Mouse (Mus musculus) forebrain, embryonic 11.5 days (tissue): ENCODE measurements around the gene Zfp740. TPM values are rescaled to one million over a fixed set of nuclear protein-coding genes. Genes with fewer than 3 reads are reported as not detected.

Source experiments
- ATAC-seq: fragments of 200-750 bp; cut with Nextera tagmentation; replicated peaks from 2 replicates; pipeline ENCODE4 v1.8.0; 2017; ENCODE audit warnings: moderate TSS enrichment; ENCODE audit not compliant: low FRiP score
- DNase-seq: peaks from one replicate; pipeline ENCODE4 v3.0.0-alpha.2; 2017; ENCODE audit warnings: low spot score
- H3K27ac ChIP-seq: fragments of 300-500 bp; sonication (generic); 2 replicates; pipeline ENCODE4 v1.5.1; 2014; ENCODE audit warnings: low read depth, low read length
- H3K27me3 ChIP-seq: fragments of 300-500 bp; sonication (generic); 2 replicates; pipeline ENCODE4 v1.6.1; 2014; ENCODE audit warnings: mild to moderate bottlenecking, low read length, mixed read lengths; ENCODE audit not compliant: control insufficient read depth, insufficient read depth
- H3K36me3 ChIP-seq: fragments of 300-500 bp; sonication (generic); 2 replicates; pipeline ENCODE4 v1.6.1; 2014; ENCODE audit warnings: mild to moderate bottlenecking, low read length, moderate library complexity, mixed read lengths; ENCODE audit not compliant: control insufficient read depth, insufficient read depth
- H3K4me1 ChIP-seq: fragments of 300-500 bp; sonication (generic); replicated peaks from 2 replicates; pipeline ENCODE4 v1.6.1; 2014; ENCODE audit warnings: low read length, mixed read lengths; ENCODE audit not compliant: control insufficient read depth, insufficient read depth
- H3K4me2 ChIP-seq: fragments of 300-500 bp; sonication (generic); 2 replicates; pipeline ENCODE4 v1.6.1; 2014; ENCODE audit warnings: low read depth, mild to moderate bottlenecking, low read length, moderate library complexity, mixed read lengths; ENCODE audit not compliant: severe bottlenecking
- H3K4me3 ChIP-seq: fragments of 300-500 bp; sonication (generic); 2 replicates; pipeline ENCODE4 v1.5.1; 2014; ENCODE audit warnings: low read depth, low read length
- H3K9ac ChIP-seq: fragments of 300-500 bp; sonication (generic); 2 replicates; pipeline ENCODE4 v1.6.1; 2014; ENCODE audit warnings: low read length
- H3K9me3 ChIP-seq: fragments of 300-500 bp; sonication (generic); 2 replicates; pipeline ENCODE4 v1.6.1; 2016; ENCODE audit warnings: low read length, mixed read lengths; ENCODE audit not compliant: control insufficient read depth
- WGBS: fragments of 180-500 bp; shearing (Covaris S2); extraction: QIAGEN DNeasy Blood & Tissue Kit; methylation state at CpG from one replicate; pipeline ENCODE4 v1.1.7; 2014; 5-methylcytosine and 5-hydroxymethylcytosine counted together
- polyA plus RNA-seq: library from polyadenylated mRNA; unstranded; fragments of >200 nt; fragmentation: Nextera tagmentation; extraction: Ambion mirVana; gene quantifications from 2 replicates; pipeline ENCODE4 v1.2.1, GENCODE M21; 2014

Gene Zfp740
- polyA plus RNA-seq, 1 experiment from 2014 or later: 79.8 TPM

DNA sequence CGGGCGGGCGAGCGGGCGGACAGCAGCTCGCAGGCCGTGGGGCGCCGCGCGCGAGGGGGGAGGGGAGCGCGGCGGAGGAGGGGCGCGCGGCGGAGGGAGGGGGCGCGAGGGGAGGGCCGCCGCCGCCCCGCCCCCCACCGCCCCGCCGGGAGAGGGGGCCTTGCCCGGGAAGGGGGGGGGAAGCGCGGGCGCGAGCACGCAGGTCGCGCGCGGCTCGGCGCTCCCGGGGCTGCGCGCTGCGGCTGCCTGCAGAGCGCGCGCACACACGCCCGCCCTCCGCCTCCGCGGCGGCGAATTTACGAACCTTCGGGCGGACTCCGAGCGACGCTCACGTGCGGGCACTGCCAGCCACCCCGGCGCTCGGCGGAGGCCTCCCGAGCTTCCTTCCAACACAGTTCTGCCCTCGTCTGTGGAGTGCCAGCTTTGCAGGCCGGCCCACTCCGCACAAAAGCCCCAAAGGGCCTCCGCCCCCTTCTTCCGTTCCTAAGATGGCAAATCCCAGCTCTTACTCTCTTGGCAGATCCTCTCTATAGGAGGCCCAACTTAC, 859 bp downstream of the Zfp740 start:
- DNase-seq: peak; percentile 87
- peak; percentile 55 for ATAC-seq
- H3K27me3 ChIP-seq: no peaks in the 10 kb centered on the region

DNA sequence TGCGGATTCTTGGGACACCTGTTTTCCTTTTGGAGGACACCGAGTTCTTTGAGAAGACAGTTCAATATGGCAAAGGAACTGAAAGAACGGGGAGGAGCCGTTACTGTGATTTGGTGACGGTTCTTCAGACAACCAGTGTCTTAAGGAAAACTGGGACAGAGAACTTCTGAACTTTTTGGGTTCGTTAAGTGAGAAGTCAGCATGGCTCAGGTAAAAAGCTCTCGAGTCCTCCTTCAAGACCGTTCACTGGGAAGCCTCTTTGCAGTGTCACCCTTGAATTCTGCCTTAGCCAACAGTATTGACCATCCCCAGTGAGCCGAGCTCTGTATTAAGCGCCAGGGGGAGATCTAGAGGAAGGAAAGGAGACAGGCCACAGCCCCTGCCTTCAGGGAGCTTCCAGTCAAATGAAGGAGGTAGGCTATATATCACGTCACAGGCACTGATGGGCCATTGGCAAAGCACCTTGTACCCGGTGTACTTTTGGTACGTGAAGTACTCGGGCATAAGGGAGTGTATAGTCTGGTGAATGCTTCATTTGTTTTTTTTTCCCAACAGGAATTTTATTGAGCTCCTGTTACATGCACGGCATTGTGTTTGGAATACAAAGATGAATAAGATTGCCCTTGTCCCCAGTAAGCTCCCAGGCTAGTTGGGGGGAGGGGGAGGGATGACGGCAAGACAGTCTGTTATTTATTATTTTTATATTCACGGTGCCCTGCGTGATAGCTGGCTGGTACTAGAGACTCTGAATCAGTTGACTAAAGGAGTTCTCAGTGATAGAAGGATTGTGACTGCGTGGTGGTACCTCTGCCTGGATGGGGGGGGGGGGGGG, 1.8 kb downstream of the Zfp740 start, which contains the start of gene Csad:
TSS of gene Csad (minus strand) at position 51 of the 832 bp plus-strand sequence.
- no peak for ATAC-seq
- Histone ChIP-seq H3K27ac (peak within 1 kb of the TSS; percentile 95), H3K9me3 (no peaks in the 10 kb centered on the region), H3K9ac (peak within 1 kb of the TSS; percentile 86), H3K4me2 (peak within 1 kb of the TSS; percentile 85), H3K4me1 (peaks cover 13% of the 10 kb centered on the region), H3K27me3 (no peaks in the 10 kb centered on the region), H3K36me3 (peaks cover 7% of the 10 kb centered on the region; the same call in 1 of the 2 replicates), H3K4me3 (peak within 1 kb of the TSS; percentile 92)
- peak; percentile 47 for DNase-seq
- WGBS: 66% methylated on average over 19 of the region's 19 CpGs

More for the DNA sequence above, 859 bp downstream of the Zfp740 start:
- Histone ChIP-seq H3K27ac (peak overlapping the region; percentile 95), H3K36me3 (peaks cover 5% of the 10 kb centered on the region; the same call in 1 of the 2 replicates), H3K4me2 (peak overlapping the region; percentile 85), H3K4me1 (peaks cover 13% of the 10 kb centered on the region), H3K4me3 (peak overlapping the region; percentile 92), H3K9me3 (no peaks in the 10 kb centered on the region), H3K9ac (peak overlapping the region; percentile 86)
- 0% methylated on average over 36 of the region's 72 CpGs for WGBS

DNA sequence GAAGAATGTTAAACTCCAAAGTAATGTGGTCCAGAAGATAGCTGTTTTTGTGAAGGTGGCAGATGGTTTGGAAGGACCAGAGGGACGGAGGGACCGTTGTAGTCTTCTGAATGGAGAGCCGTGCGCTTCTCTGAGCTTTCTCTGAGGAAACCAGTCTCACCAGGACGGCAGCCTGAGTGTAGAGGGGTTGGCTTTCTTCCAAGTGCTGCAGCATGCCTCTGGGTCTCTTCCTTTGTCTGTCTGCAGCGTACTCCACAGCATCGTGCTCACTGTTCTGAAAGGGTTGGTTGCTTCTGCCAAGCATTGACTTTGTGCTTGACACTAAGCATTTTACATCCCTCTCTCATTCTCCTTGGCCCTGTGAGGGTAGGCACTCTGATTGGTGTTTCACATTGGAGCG, 2.7 kb downstream of the Zfp740 start:
- H3K4me2 ChIP-seq: peak overlapping the region; percentile 85; the same call in 1 of the 2 replicates
- H3K9me3 ChIP-seq: no peaks in the 10 kb centered on the region
- peaks cover 7% of the 10 kb centered on the region; the same call in 1 of the 2 replicates for H3K36me3 ChIP-seq
- H3K4me3 ChIP-seq: peak overlapping the region; percentile 13
- H3K27me3 ChIP-seq: no peaks in the 10 kb centered on the region
- H3K4me1 ChIP-seq: peaks cover 13% of the 10 kb centered on the region
- peak overlapping the region; percentile 43 for H3K9ac ChIP-seq
- ATAC-seq: no peak
- 74% methylated on average over 8 of the region's 8 CpGs for WGBS
- peak overlapping the region; percentile 61 for H3K27ac ChIP-seq
- peak; percentile 56 for DNase-seq

DNA sequence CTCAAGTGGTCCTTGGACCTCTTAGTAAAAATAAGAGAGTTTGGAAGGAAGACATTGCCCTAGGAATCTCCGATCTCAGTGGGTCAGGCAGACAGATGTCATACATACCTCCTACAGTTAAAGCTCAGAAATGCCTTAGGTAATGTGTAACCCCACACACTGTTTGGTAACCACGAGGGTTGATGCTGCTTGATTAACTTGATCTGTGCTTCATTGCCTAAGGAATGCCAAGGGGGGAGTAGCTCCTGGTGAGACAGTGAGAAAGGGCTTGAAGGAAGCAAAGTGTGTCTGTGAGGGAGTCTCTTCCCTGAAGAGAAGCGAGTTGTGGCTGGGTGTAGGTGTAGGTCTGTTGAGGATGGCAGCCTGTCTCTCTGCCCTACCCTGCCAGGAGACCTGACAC, 4.3 kb downstream of the Zfp740 start:
- 82% methylated on average over 3 of the region's 3 CpGs for WGBS
- no peak for ATAC-seq
- H3K9ac ChIP-seq: no peak overlapping the region
- no peaks in the 10 kb centered on the region for H3K9me3 ChIP-seq
- DNase-seq: no peak
- H3K4me2 ChIP-seq: no peak overlapping the region
- H3K4me3 ChIP-seq: no peak overlapping the region
- peaks cover 13% of the 10 kb centered on the region for H3K4me1 ChIP-seq
- no peak overlapping the region for H3K27ac ChIP-seq
- peaks cover 7% of the 10 kb centered on the region; the same call in 1 of the 2 replicates for H3K36me3 ChIP-seq
- H3K27me3 ChIP-seq: no peaks in the 10 kb centered on the region

DNA sequence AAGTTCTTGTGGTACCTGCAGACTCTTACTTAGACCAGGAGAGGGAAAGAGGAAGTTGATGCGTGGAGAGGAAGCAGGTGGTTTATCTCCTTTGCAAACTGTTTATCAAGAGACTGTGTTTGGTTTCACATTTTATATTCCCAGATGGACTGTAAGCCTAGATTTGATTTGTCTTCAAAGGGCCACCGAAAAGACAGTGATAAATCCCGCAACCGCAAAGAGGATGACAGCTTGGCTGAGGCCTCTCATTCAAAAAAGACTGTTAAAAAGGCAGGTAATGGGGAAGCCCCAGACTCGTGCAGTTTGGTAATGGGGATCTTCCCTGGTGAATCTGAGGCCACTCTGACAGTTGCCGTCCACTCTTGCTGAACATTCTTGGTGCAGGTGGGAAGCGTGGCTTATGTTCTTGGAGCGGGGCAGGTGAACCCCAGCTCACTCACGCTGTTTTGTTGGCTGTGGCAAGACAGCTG, 5.1 kb downstream of the Zfp740 start:
- no peak for ATAC-seq
- Histone ChIP-seq H3K4me3 (no peak overlapping the region), H3K9me3 (no peaks in the 10 kb centered on the region), H3K4me2 (no peak overlapping the region), H3K27me3 (no peaks in the 10 kb centered on the region), H3K36me3 (peaks cover 9% of the 10 kb centered on the region; the same call in 1 of the 2 replicates), H3K9ac (no peak overlapping the region), H3K27ac (no peak overlapping the region), H3K4me1 (peaks cover 10% of the 10 kb centered on the region)
- DNase-seq: no peak
- WGBS: 93% methylated on average over 9 of the region's 9 CpGs

DNA sequence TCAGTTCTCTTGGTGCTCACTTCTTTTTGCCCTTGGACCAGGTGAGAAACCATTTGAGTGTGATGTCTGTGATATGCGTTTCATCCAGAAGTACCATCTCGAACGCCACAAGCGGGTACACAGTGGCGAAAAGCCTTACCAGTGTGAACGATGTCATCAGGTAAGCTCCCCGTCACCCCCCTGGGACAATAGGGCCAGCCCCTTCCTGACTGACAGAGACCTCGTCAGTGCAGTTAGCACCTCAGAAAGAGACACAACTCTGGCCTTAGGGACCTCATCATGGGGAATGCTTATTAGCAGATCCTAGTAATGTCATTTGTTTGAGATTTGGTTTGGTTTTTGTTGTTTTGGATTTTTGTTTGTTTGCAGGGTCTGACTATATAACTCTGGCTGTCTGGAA, 6.1 kb downstream of the Zfp740 start:
- Histone ChIP-seq H3K27ac (no peak overlapping the region), H3K4me1 (peaks cover 10% of the 10 kb centered on the region), H3K27me3 (no peaks in the 10 kb centered on the region), H3K4me3 (no peak overlapping the region), H3K4me2 (no peak overlapping the region), H3K36me3 (peaks cover 9% of the 10 kb centered on the region; the same call in 1 of the 2 replicates), H3K9ac (no peak overlapping the region), H3K9me3 (no peaks in the 10 kb centered on the region)
- WGBS: 93% methylated on average over 8 of the region's 8 CpGs
- peak; percentile 45 for DNase-seq
- no peak for ATAC-seq

DNA sequence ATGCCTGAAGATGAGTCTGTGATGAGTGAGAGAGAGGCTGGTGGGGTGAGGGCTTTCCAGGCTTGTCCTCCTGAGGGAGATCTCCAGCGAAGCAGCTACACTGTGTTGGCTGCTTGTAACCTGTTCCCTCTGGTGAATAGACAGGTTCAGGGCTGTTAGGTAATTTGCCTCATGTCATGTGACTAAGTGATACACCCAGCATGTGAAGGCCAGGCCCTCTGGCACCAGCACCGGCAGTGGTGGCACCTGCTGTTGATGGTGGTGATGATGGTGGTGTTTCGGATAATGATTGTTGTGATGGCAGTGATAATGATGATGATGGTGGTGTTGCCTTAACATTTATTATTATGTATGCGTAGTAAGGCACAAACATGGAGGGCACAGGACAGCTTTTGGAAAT, 7.8 kb downstream of the Zfp740 start:
- ATAC-seq (no peak), DNase-seq (no peak)
- Histone ChIP-seq H3K4me1 (peaks cover 2% of the 10 kb centered on the region; the same call in 1 of the 2 replicates), H3K27ac (no peak overlapping the region), H3K4me3 (no peak overlapping the region), H3K4me2 (no peak overlapping the region), H3K36me3 (peaks cover 9% of the 10 kb centered on the region; the same call in 1 of the 2 replicates), H3K27me3 (no peaks in the 10 kb centered on the region), H3K9ac (no peak overlapping the region), H3K9me3 (no peaks in the 10 kb centered on the region)
- 91% methylated on average over 4 of the region's 4 CpGs for WGBS

DNA sequence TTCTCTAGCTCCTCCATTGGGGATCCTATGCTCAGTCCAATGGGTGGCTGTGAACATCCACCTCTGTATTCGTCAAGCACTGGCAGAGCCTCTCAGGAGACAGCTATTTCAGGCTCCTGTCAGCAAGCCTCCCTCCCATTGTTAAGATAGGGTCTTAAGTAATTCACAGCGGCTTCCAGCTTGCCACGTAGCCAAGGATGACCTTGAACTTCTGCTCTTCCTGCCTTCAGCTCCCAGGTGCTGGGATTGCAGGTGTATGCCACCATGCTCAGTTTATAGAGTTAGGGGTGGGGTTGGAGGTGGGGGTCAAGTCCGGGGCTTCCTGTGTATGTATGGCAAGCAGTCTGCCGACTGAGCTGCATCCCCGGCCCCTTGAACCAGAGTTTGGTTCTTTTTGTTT, 8.8 kb downstream of the Zfp740 start:
- no peak overlapping the region for H3K9ac ChIP-seq
- no peak overlapping the region for H3K4me3 ChIP-seq
- H3K4me2 ChIP-seq: no peak overlapping the region
- peaks cover 9% of the 10 kb centered on the region; the same call in 1 of the 2 replicates for H3K36me3 ChIP-seq
- ATAC-seq: no peak
- no peaks in the 10 kb centered on the region for H3K4me1 ChIP-seq
- H3K27ac ChIP-seq: no peak overlapping the region
- WGBS: 91% methylated on average over 6 of the region's 6 CpGs
- no peaks in the 10 kb centered on the region for H3K27me3 ChIP-seq
- H3K9me3 ChIP-seq: no peaks in the 10 kb centered on the region
- DNase-seq: no peak
